Mouse (Mus musculus): ENCODE results near the gene Tnfrsf1b. TPM values are rescaled to one million over a fixed set of nuclear protein-coding genes. Genes with fewer than 3 reads are reported as not detected.
A peak's percentile ranks its signal among the peaks of the same experiment; 100 is the strongest.

The Tnfrsf1b gene
- polyA plus RNA-seq, 1 experiment from 2014 or later, result 2.6 TPM

DNA sequence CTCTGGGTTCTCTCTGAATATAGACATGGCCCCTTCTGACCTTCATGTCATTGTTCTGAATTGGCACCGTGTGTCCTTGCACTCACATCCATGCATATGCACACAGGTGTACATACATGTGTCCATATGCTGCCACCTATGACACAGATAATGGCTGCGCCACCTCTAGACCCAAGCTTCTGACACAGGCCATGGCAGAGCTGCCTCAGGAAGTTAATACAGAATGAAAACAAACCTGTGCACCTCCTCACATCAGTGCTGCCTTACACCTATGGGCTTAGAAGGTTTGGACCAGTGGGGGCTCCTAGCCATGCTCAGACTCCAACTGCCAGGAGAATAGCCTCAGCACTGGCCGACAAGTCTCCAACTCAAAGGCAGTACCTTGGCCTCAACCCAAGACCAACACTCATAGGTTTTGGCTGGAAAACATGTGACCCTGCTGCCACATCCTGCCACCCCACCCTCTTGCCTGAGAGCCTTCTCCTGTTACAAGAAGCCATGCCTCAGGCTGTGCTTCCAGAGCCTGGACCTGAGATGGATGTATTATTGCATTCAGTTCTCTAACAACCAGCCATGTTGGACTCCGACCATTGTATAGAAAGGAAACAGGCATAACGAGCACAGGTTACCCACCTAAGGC is 17.0 kb downstream of the Tnfrsf1b start:
- H3K27ac ChIP-seq (replicated peaks), result no peak overlapping the region
- WGBS, result 91% methylated on average over 5 of the region's 5 CpGs
- no peaks in the 10 kb centered on the region for H3K36me3 ChIP-seq
- H3K4me1 ChIP-seq, result peaks cover 3% of the 10 kb centered on the region; the same call in 1 of the 2 replicates
- no peak overlapping the region for H3K9ac ChIP-seq (replicated peaks)
- no peak overlapping the region for H3K4me2 ChIP-seq (replicated peaks)
- H3K4me3 ChIP-seq, result no peak overlapping the region
- H3K27me3 ChIP-seq, result no peaks in the 10 kb centered on the region
- no peak for ATAC-seq (ENCODE audit: low FRiP score, low read depth)
- no peaks in the 10 kb centered on the region for H3K9me3 ChIP-seq

DNA sequence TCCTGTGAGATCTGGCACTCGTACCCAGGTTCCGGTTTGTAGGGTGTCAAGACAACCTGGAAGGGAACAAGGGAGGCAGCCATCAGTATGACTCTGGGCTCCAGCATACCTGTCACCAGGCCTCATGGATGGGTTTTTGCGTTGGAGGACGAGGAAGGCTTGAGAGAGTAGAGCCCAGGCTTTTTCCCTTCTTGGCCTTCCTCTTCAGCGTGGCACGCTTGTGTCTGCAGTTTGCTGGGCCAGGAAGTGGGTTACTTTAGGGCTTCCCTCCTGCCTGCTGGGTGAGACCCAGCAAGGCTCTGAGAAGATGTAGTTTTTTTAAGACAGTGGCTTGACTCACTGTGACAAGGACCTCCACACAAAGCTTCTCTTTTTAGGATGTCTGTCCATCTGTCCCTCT is 17.6 kb downstream of the Tnfrsf1b start:
- no peaks in the 10 kb centered on the region for H3K27me3 ChIP-seq
- H3K36me3 ChIP-seq, result no peaks in the 10 kb centered on the region
- no peak for ATAC-seq (ENCODE audit: low FRiP score, low read depth)
- WGBS, result 93% methylated on average over 6 of the region's 6 CpGs
- no peak overlapping the region for H3K4me3 ChIP-seq
- H3K27ac ChIP-seq (replicated peaks), result no peak overlapping the region
- no peaks in the 10 kb centered on the region for H3K9me3 ChIP-seq
- H3K9ac ChIP-seq (replicated peaks), result no peak overlapping the region
- no peak overlapping the region for H3K4me2 ChIP-seq (replicated peaks)
- peaks cover 3% of the 10 kb centered on the region; the same call in 1 of the 2 replicates for H3K4me1 ChIP-seq

DNA sequence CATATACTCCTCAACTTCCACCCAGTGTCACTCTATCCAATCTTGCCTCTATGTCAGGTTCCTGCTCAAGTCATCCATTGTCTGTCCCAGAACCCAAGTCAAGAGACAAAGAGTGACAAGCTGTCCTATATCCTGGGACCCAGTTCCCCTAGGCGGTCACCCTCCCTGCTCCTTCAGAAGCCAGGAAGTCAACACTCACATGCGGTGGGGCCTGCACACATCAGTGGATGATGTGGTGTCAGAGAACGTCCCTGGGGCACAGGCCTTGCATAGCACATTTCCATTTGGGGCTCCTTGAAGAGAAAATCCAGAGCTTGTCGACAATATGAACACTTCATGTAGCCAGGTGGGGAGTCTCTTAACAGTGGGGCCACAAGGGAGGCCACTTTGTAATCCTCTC is 22.1 kb downstream of the Tnfrsf1b start:
- Histone ChIP-seq H3K4me2 (replicated peaks) (no peak overlapping the region), H3K9me3 (no peaks in the 10 kb centered on the region), H3K4me3 (no peak overlapping the region), H3K36me3 (no peaks in the 10 kb centered on the region), H3K9ac (replicated peaks) (no peak overlapping the region), H3K27me3 (no peaks in the 10 kb centered on the region), H3K27ac (replicated peaks) (no peak overlapping the region), H3K4me1 (no peaks in the 10 kb centered on the region)
- ATAC-seq (ENCODE audit: low FRiP score, low read depth), result no peak
- WGBS, result 94% methylated on average over 4 of the region's 4 CpGs

DNA sequence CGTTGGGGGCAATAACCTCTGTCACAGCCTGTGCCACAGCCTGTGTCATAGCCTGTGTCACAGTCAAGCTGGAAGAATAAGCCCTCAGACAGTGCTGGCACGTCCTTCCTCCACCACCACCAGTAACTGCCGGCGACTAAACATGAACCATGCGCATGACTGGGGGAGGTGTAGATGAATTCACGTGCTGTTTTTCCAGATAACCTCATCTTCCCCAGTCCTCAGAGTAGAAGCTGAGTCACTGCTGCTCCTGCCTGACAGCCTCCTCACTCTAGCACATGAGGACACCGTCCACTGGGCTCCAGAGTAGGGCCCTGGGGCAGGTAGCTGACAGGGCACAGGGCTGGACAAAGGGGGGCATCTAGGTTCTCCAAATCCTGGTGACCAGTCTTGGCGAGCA is 24.6 kb downstream of the Tnfrsf1b start:
- no peaks in the 10 kb centered on the region for H3K9me3 ChIP-seq
- no peaks in the 10 kb centered on the region for H3K27me3 ChIP-seq
- H3K4me2 ChIP-seq (replicated peaks), result no peak overlapping the region
- H3K27ac ChIP-seq (replicated peaks), result no peak overlapping the region
- H3K36me3 ChIP-seq, result no peaks in the 10 kb centered on the region
- no peak overlapping the region for H3K4me3 ChIP-seq
- H3K9ac ChIP-seq (replicated peaks), result no peak overlapping the region
- WGBS, result 88% methylated on average over 8 of the region's 8 CpGs
- H3K4me1 ChIP-seq, result no peaks in the 10 kb centered on the region
- ATAC-seq (ENCODE audit: low FRiP score, low read depth), result peak; percentile 23; the same call in 1 of the 2 replicates

DNA sequence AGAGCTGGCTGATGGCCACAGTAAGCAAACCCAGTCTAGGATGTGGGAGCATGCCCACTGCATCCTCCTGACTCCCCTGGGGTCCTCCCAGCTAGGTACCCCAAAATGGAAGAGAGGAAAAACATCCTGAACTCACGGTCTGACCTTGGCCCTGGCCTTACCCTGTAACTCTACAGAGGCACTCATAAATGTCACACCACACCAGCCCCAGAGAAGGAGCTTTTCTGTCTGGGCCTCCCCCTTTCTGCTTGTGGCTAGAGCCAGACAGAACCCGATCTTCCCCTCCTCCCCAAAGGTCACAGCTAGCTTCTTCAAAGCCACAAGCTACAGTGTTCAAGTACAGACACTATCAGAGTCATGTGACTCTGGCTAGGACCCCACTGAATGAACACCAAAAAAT is 25.3 kb downstream of the Tnfrsf1b start:
- Histone ChIP-seq H3K4me3 (no peak overlapping the region), H3K9ac (replicated peaks) (no peak overlapping the region), H3K4me2 (replicated peaks) (no peak overlapping the region), H3K36me3 (no peaks in the 10 kb centered on the region), H3K4me1 (no peaks in the 10 kb centered on the region), H3K9me3 (no peaks in the 10 kb centered on the region), H3K27ac (replicated peaks) (no peak overlapping the region), H3K27me3 (no peaks in the 10 kb centered on the region)
- WGBS, result 82% methylated on average over 2 of the region's 2 CpGs
- ATAC-seq (ENCODE audit: low FRiP score, low read depth), result no peak

DNA sequence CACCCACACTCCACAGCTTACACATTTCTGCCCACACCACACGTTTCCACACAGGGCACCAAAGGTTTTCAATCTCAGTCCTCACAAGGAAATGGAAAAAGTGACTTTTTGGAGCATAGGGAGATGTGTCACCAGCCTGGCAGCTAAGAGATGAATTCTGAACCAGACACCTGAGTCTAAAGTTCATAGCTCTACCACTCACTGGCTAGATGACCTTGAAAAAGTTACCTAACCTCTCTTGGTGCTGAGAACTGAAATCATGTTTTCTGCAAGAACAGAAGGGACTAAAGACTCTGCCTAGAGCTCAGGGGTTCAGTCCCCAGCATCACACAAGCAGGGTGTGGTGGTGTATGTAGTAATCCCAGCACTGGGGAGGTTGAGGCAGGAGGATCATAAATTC is 26.7 kb downstream of the Tnfrsf1b start:
- 81% methylated on average over 1 of the region's 1 CpGs for WGBS
- no peak overlapping the region for H3K4me2 ChIP-seq (replicated peaks)
- no peaks in the 10 kb centered on the region for H3K9me3 ChIP-seq
- no peaks in the 10 kb centered on the region for H3K4me1 ChIP-seq
- no peaks in the 10 kb centered on the region for H3K27me3 ChIP-seq
- no peak for ATAC-seq (ENCODE audit: low FRiP score, low read depth)
- no peak overlapping the region for H3K27ac ChIP-seq (replicated peaks)
- H3K9ac ChIP-seq (replicated peaks), result no peak overlapping the region
- H3K4me3 ChIP-seq, result no peak overlapping the region
- no peaks in the 10 kb centered on the region for H3K36me3 ChIP-seq

DNA sequence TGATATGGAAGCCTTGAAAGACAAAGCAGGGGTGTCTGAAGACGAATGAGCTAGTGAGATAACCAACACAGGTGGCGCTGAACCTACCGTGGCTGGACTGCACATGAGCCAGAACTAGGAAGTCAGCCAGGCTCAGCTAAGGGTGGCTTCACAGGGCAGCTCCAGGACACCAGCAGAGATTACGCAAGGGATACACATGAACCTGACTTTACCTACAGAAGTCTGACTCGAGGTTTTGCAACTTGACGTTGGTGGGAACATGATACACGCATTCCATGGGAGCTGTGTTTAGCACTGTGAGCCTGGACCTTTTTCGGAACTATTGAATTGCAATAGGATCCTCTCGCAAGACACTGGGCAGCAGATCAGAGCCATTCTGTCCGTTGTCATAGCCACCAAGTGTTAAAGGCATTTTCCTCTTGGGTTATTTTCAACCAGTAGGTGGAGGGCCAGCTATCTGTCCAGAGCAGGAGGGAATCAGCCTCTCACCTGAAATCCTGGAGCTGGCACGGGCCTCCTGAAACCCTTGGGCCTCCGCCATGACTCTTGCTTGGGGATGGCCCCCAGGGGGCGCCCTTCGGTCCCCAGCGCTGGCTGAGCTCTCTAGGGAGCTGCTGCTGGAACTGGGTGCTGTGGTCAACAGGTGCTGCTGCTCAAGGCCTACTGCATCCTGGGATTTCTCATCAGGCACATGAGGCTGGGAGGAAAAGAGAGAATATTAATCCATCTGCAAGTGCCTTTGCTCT is 27.3 kb downstream of the Tnfrsf1b start:
- H3K27me3 ChIP-seq, result no peaks in the 10 kb centered on the region
- no peak overlapping the region for H3K4me3 ChIP-seq
- H3K4me2 ChIP-seq (replicated peaks), result no peak overlapping the region
- no peaks in the 10 kb centered on the region for H3K36me3 ChIP-seq
- H3K4me1 ChIP-seq, result 0 out of 2 replicates have a peak, but pooled peaks cover 3% of the 10 kb centered on the region
- ATAC-seq (ENCODE audit: low FRiP score, low read depth), result no peak
- no peak overlapping the region for H3K9ac ChIP-seq (replicated peaks)
- 65% methylated on average over 15 of the region's 15 CpGs for WGBS
- H3K9me3 ChIP-seq, result no peaks in the 10 kb centered on the region
- no peak overlapping the region for H3K27ac ChIP-seq (replicated peaks)

DNA sequence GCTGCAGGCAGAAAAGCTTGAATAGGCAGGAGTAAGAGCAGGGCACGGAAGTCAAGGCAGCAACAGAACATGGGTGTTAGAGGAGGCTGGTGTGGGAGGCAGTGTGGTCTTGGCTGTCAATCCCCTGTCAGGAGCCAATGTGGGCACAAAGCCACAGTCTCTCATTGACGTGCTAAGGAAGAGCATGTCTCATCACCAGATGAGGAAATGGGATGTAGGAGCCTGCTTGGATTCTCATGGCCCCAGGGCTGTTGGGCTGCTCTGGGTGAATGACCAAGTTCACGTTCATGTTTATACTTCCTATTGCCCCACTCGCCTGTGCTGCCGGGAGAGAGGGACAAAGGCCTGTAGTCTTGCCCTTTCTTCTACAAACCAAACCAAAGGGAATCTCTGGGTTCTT is 28.8 kb downstream of the Tnfrsf1b start:
- Histone ChIP-seq H3K4me3 (no peak overlapping the region), H3K9ac (replicated peaks) (no peak overlapping the region), H3K9me3 (no peaks in the 10 kb centered on the region), H3K4me2 (replicated peaks) (no peak overlapping the region), H3K4me1 (0 out of 2 replicates have a peak, but pooled peaks cover 3% of the 10 kb centered on the region), H3K27me3 (no peaks in the 10 kb centered on the region), H3K36me3 (no peaks in the 10 kb centered on the region), H3K27ac (replicated peaks) (no peak overlapping the region)
- WGBS, result 74% methylated on average over 5 of the region's 5 CpGs
- no peak for ATAC-seq (ENCODE audit: low FRiP score, low read depth)

DNA sequence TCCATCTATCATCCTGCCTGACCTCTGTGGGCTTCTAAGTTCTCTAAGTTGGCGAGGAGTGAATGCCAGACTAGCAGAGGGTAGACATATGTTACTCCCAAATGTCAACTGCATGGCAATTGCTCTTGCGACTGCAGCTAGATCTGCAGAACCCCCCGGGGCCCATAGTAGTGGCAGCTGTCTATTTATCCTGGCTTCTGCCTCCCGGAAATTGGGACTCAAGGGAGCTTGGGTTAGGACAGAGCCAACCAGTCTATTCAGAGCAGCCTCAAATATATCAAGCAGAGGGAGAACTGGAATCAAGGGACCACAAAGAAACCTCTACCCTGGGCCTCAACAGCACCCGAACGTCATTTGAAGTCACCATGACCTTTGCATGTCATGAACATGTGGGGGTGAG is 29.6 kb downstream of the Tnfrsf1b start:
- H3K9ac ChIP-seq (replicated peaks), result no peak overlapping the region
- H3K27ac ChIP-seq (replicated peaks), result no peak overlapping the region
- H3K36me3 ChIP-seq, result no peaks in the 10 kb centered on the region
- H3K4me3 ChIP-seq, result no peak overlapping the region
- no peak for ATAC-seq (ENCODE audit: low FRiP score, low read depth)
- H3K27me3 ChIP-seq, result no peaks in the 10 kb centered on the region
- 0 out of 2 replicates have a peak, but pooled peaks cover 3% of the 10 kb centered on the region for H3K4me1 ChIP-seq
- no peak overlapping the region for H3K4me2 ChIP-seq (replicated peaks)
- WGBS, result 90% methylated on average over 6 of the region's 6 CpGs
- H3K9me3 ChIP-seq, result no peaks in the 10 kb centered on the region

DNA sequence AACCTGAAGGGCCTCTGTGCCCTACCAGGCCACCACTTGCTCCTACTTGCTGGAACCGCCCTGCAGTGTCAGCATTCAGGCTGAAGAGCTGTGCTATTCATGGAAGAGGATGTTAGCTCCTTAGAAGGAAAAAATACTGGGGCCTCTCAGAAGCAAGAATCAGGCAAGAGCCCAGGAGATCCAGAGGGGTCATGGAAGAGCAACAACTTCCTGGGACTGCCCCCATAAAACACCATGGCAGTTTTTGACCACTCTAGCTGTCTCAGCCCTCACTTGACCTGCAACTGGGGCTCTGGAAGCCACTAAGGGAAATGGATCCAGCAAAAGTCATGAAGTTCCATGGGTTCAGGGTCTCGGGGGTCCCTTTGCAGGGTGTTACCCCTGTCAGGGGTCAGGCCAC is 31.3 kb downstream of the Tnfrsf1b start:
- H3K4me2 ChIP-seq (replicated peaks), result no peak overlapping the region
- WGBS, result 87% methylated on average over 2 of the region's 2 CpGs
- H3K9ac ChIP-seq (replicated peaks), result no peak overlapping the region
- no peak overlapping the region for H3K27ac ChIP-seq (replicated peaks)
- no peaks in the 10 kb centered on the region for H3K27me3 ChIP-seq
- H3K36me3 ChIP-seq, result no peaks in the 10 kb centered on the region
- no peak overlapping the region for H3K4me3 ChIP-seq
- no peak for ATAC-seq (ENCODE audit: low FRiP score, low read depth)
- H3K9me3 ChIP-seq, result no peaks in the 10 kb centered on the region
- H3K4me1 ChIP-seq, result 0 out of 2 replicates have a peak, but pooled peaks cover 3% of the 10 kb centered on the region

DNA sequence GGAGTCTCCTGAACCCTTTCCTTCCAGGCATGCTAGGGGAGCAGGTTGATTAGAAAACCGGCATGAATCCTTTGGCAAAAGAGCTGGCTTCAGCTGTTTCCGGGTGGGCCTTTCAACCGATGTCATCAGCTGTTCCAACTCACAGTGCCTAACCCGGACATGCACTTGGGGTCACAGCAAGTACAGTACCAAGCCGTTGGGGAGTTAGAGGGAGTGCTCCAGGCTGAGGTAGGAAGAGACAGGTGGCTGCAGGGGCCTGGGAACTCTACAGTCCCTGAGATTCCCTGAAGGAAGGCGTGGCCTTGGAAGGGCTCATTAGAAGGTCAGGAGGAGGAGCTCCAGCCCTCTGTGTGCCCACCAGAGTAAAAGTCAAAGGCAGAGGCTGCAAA is 31.9 kb downstream of the Tnfrsf1b start:
- Histone ChIP-seq H3K4me1 (0 out of 2 replicates have a peak, but pooled peaks cover 3% of the 10 kb centered on the region), H3K36me3 (no peaks in the 10 kb centered on the region), H3K4me3 (no peak overlapping the region), H3K4me2 (replicated peaks) (no peak overlapping the region), H3K9me3 (no peaks in the 10 kb centered on the region), H3K27ac (replicated peaks) (no peak overlapping the region), H3K27me3 (no peaks in the 10 kb centered on the region), H3K9ac (replicated peaks) (no peak overlapping the region)
- ATAC-seq (ENCODE audit: low FRiP score, low read depth), result peak; percentile 50
- 59% methylated on average over 6 of the region's 6 CpGs for WGBS

DNA sequence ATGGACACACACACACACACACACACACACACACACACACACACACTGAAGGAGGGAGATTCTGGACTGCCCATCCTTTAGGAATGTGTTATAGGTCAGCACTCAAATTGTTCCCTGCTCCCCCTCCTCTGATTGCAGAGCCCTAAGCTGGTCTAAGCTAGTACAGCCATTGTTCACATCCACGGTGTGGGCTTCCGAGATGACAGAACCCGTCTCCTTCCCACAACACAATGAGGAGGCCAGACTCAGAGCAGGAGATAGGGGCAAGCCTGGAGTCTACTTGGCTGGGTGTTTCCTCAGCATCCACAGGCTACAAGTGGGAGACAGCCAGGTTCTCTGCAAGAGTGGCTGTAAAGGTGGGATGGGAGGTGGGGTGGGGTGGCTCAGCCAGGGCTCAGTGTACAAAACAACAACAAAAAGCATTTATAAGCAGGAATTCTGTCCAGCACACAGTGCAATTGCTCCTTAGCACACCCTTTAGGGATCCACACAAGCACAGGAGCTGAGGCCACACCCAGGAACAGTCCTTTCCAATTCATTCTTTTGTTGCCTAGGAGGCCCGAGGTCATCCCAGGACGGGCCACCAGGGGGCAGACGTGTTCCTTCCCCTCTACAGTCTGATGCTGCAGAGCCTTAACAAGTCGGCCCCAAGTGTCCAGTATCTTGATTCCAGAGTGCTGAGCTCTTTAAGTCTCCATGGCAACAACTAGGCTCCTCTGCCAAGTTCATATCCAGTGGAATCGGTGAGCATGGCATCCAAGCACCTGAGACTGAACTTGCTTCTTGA is 32.5 kb downstream of the Tnfrsf1b start:
- Histone ChIP-seq H3K27ac (replicated peaks) (no peak overlapping the region), H3K4me3 (no peak overlapping the region), H3K27me3 (no peaks in the 10 kb centered on the region), H3K9me3 (no peaks in the 10 kb centered on the region), H3K4me1 (0 out of 2 replicates have a peak, but pooled peaks cover 3% of the 10 kb centered on the region), H3K36me3 (no peaks in the 10 kb centered on the region), H3K9ac (replicated peaks) (no peak overlapping the region), H3K4me2 (replicated peaks) (no peak overlapping the region)
- WGBS, result 27% methylated on average over 8 of the region's 8 CpGs
- peak; percentile 85 for ATAC-seq (ENCODE audit: low FRiP score, low read depth)
